Mouse (Mus musculus): ENCODE measurements around the gene Ftsj3.

DNA sequence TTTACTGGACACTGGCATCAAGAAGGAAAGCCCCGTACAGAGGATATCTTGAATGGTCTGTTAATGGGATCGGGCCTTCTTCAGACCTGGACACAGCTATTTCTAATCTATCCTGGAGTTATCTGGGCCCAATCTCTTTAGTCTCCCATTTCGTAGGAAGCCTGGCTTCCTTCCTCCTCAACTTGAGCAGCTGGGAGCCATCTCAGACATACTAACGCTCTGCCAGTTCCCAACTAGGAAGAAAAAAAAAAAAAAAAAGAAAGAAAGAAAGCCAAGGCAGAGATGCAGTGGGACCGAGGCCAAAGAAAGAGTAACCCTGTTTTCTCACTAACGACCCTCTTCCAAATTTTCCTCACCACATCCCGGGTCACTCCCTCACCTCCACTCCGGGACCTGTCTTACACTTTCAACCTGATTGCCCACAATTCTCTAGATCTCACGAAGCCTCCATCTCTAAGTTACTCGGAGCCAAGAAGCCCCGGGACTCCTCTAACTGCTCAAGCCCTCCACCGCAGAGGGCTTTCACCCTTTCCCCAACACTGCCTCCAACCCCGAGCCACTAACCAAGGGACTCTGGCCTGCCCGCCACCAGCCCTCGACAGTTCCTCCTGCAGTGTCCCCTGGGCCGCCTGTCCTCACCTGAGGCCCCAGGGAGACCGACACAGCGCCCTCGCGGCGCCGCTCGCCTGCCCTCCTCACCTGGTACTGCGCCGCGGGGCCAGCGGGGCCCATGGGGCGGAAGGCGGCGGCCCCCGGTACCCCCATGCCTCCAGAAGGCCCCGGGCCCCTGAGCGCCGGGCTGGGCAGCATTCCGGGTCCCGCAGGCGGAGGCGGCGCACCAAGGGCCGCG, 16.1 kb upstream of the Ftsj3 start:
- TF ChIP-seq CTCF (IDR thresholded peaks at IDR 0.05; ENCODE audit: low read depth, low read length): no peak
- TF ChIP-seq POLR2A (IDR thresholded peaks at IDR 0.05; ENCODE audit: extremely low read depth, insufficient read depth, low read length): no peak

All from liver, adult 2 months (tissue).